Mouse (Mus musculus): ENCODE data around the gene Dgat2. TPM values are rescaled to one million over a fixed set of nuclear protein-coding genes. Genes with fewer than 3 reads are reported as not detected.

The Dgat2 gene
- polyA plus RNA-seq, 1 experiment = 76.7 TPM

- TF ChIP-seq POLR2A (IDR thresholded peaks at IDR 0.05; ENCODE audit: extremely low read depth, insufficient read depth, low read length) = no peak
- TF ChIP-seq CTCF (IDR thresholded peaks at IDR 0.05; ENCODE audit: extremely low read depth, insufficient read depth, low read length) = no peak
- Histone ChIP-seq H3K4me3 (ENCODE audit: insufficient read depth, low read length) (no peak overlapping the region), H3K27ac (ENCODE audit: insufficient read depth, low read length) (no peak overlapping the region), H3K4me1 (ENCODE audit: control insufficient read depth, insufficient read depth, low read length) (no peaks in the 10 kb centered on the region)
These were observed 17.1 kb upstream of the Dgat2 start for GRCm38 (mm10) chr7:99199451-99200175.

DNA sequence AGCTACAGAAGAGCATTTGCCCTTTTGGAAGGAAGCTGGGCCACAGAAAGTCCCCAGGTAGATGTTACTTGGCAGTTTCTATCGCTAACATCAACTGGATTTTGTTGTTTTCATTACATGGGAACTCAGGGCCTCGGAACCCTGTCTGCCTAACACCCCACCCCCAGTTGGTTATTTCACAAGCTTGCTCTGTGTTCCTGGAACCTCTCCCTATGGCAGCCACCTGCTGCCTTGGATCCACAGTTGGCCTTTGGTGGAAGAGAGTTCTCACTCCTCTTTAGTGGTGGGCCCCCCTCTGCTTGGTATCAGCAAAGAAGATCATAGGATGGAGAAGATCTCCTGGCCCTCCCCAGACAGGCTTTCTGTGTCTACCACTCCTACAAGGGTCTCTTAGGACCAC lies 16.3 kb upstream of the Dgat2 start:
- TF ChIP-seq CTCF (IDR thresholded peaks at IDR 0.05; ENCODE audit: extremely low read depth, insufficient read depth, low read length) (no peak), POLR2A (IDR thresholded peaks at IDR 0.05; ENCODE audit: extremely low read depth, insufficient read depth, low read length) (no peak)
- Histone ChIP-seq H3K4me3 (ENCODE audit: insufficient read depth, low read length) (no peak overlapping the region), H3K27ac (ENCODE audit: insufficient read depth, low read length) (no peak overlapping the region), H3K4me1 (ENCODE audit: control insufficient read depth, insufficient read depth, low read length) (no peaks in the 10 kb centered on the region)

GRCm38 (mm10) chr7:99194511-99194910 lies 12.0 kb upstream of the Dgat2 start:
- Histone ChIP-seq H3K27ac (ENCODE audit: insufficient read depth, low read length) (no peak overlapping the region), H3K4me1 (ENCODE audit: control insufficient read depth, insufficient read depth, low read length) (no peaks in the 10 kb centered on the region), H3K4me3 (ENCODE audit: insufficient read depth, low read length) (no peak overlapping the region)
- TF ChIP-seq CTCF (IDR thresholded peaks at IDR 0.05; ENCODE audit: extremely low read depth, insufficient read depth, low read length) = no peak
- no peak for TF ChIP-seq POLR2A (IDR thresholded peaks at IDR 0.05; ENCODE audit: extremely low read depth, insufficient read depth, low read length)

- no peak overlapping the region for H3K4me3 ChIP-seq (ENCODE audit: insufficient read depth, low read length)
- TF ChIP-seq POLR2A (IDR thresholded peaks at IDR 0.05; ENCODE audit: extremely low read depth, insufficient read depth, low read length) (no peak), CTCF (IDR thresholded peaks at IDR 0.05; ENCODE audit: extremely low read depth, insufficient read depth, low read length) (no peak)
- no peaks in the 10 kb centered on the region for H3K4me1 ChIP-seq (ENCODE audit: control insufficient read depth, insufficient read depth, low read length)
- no peak overlapping the region for H3K27ac ChIP-seq (ENCODE audit: insufficient read depth, low read length)
These were observed 11.4 kb upstream of the Dgat2 start for GRCm38 (mm10) chr7:99193926-99194325.

DNA sequence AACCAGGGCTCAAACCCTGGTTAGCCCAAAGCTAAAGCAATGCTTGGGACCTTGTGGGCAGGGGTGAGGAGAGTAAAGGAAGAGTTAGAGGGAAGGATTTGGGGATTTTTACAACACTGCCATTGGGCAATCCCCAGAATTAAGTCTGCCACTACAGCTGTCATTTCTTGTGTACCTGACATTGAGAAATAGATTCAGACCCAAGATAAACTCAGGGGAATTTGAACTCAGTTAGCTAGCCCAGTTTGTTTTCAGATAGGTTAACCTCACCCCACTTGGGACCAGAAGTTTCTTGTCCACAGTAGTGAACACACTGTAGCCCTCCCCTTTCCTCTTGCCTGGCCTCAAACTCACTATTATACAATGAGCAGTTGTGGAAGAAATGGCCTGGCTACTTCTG lies 8.9 kb upstream of the Dgat2 start:
- no peak overlapping the region for H3K27ac ChIP-seq (ENCODE audit: insufficient read depth, low read length)
- no peak for TF ChIP-seq CTCF (IDR thresholded peaks at IDR 0.05; ENCODE audit: extremely low read depth, insufficient read depth, low read length)
- TF ChIP-seq POLR2A (IDR thresholded peaks at IDR 0.05; ENCODE audit: extremely low read depth, insufficient read depth, low read length) = no peak
- no peaks in the 10 kb centered on the region for H3K4me1 ChIP-seq (ENCODE audit: control insufficient read depth, insufficient read depth, low read length)
- no peak overlapping the region for H3K4me3 ChIP-seq (ENCODE audit: insufficient read depth, low read length)

GRCm38 (mm10) chr7:99189885-99190284 lies 7.4 kb upstream of the Dgat2 start:
- Histone ChIP-seq H3K4me1 (ENCODE audit: control insufficient read depth, insufficient read depth, low read length) (no peaks in the 10 kb centered on the region), H3K27ac (ENCODE audit: insufficient read depth, low read length) (no peak overlapping the region), H3K4me3 (ENCODE audit: insufficient read depth, low read length) (no peak overlapping the region)
- TF ChIP-seq CTCF (IDR thresholded peaks at IDR 0.05; ENCODE audit: extremely low read depth, insufficient read depth, low read length) = no peak
- no peak for TF ChIP-seq POLR2A (IDR thresholded peaks at IDR 0.05; ENCODE audit: extremely low read depth, insufficient read depth, low read length)

DNA sequence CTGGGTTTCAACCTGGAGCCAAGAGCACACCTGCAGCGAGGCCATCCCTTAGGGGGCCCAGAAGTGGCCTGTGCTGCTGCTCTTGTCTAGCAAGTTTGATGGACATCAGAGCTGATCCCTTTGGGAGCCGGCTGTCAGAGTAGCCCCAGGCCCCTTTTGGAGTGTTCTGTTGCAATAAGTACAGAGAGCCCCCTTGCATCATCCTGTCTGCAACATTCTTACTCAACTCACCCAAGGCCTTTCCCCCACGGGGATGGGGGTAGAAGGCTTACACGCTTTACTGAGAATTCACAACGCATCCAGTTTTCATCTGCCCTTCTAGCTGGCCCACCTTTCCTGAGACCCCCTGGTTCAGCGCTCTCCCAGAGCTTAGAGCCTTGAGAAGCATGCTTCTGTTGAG lies 6.1 kb upstream of the Dgat2 start:
- Histone ChIP-seq H3K27ac (ENCODE audit: insufficient read depth, low read length) (no peak overlapping the region), H3K4me1 (ENCODE audit: control insufficient read depth, insufficient read depth, low read length) (no peaks in the 10 kb centered on the region), H3K4me3 (ENCODE audit: insufficient read depth, low read length) (no peak overlapping the region)
- TF ChIP-seq POLR2A (IDR thresholded peaks at IDR 0.05; ENCODE audit: extremely low read depth, insufficient read depth, low read length) (no peak), CTCF (IDR thresholded peaks at IDR 0.05; ENCODE audit: extremely low read depth, insufficient read depth, low read length) (no peak)

DNA sequence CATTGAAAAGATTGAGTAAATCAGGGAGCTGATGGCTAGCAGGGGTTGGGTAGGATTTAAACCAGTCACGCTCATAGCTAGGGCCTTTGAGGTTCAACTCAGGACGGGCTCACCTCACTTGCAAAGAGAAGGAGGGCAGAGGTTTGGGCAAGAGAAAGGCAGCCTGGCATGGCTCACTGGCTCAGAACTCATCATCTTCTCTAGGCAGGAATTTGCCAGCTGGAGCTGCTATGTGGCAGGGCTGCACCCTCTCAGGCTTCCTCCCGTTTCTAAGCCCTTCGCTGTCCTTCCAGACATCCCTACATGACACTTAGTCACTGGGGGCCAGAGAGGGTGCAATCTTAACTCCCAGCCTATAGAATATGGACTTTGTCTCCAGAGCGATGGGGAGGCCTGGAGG lies 4.9 kb upstream of the Dgat2 start:
- TF ChIP-seq CTCF (IDR thresholded peaks at IDR 0.05; ENCODE audit: extremely low read depth, insufficient read depth, low read length) (no peak), POLR2A (IDR thresholded peaks at IDR 0.05; ENCODE audit: extremely low read depth, insufficient read depth, low read length) (no peak)
- H3K4me3 ChIP-seq (ENCODE audit: insufficient read depth, low read length) = no peak overlapping the region
- H3K4me1 ChIP-seq (ENCODE audit: control insufficient read depth, insufficient read depth, low read length) = 0 out of 2 replicates have a peak, but pooled peaks cover 2% of the 10 kb centered on the region
- H3K27ac ChIP-seq (ENCODE audit: insufficient read depth, low read length) = no peak overlapping the region

DNA sequence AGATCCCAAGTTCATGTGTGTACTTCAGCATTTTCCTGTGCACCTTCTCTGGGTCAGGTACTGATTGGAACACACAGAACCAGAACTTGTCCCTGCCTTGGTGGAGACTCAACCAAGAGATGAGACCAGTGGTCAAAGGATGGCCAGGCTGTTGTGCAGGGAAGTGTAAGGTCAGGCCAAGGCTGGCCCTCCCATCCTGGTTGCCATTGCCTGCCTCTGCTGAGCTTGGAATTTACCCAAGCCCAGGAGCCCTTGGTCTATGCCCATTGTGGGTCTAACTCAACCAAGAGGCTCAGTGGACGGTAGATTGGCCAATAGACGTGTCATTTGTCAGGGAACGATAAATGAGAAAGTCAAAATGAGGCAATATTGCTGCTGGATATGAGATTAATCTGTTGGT lies 2.9 kb upstream of the Dgat2 start:
- H3K4me1 ChIP-seq (ENCODE audit: control insufficient read depth, insufficient read depth, low read length) = 0 out of 2 replicates have a peak, but pooled peaks cover 2% of the 10 kb centered on the region
- H3K4me3 ChIP-seq (ENCODE audit: insufficient read depth, low read length) = no peak overlapping the region
- no peak overlapping the region for H3K27ac ChIP-seq (ENCODE audit: insufficient read depth, low read length)
- TF ChIP-seq POLR2A (IDR thresholded peaks at IDR 0.05; ENCODE audit: extremely low read depth, insufficient read depth, low read length) (no peak), CTCF (IDR thresholded peaks at IDR 0.05; ENCODE audit: extremely low read depth, insufficient read depth, low read length) (no peak)

DNA sequence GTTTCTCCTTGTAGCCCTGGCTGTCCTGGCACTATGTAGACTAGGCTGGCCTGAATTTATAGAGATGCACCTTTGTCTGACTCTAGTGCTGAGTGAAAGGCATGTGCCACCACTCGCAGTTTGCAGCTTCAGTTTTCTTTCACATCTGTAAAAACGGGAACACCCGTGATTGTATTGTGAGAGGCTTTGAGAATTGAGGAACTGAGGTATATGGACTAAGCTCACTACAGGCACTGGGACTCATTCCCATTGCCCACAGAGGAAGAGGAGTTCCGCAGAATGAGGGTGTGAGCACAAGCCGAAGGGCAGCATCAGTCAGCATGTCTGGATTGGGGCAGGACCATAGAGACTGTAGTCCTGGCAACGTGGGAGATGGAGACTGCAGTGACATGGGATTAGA lies 1.2 kb upstream of the Dgat2 start:
- H3K4me3 ChIP-seq (ENCODE audit: insufficient read depth, low read length) = no peak overlapping the region
- no peak overlapping the region for H3K27ac ChIP-seq (ENCODE audit: insufficient read depth, low read length)
- TF ChIP-seq POLR2A (IDR thresholded peaks at IDR 0.05; ENCODE audit: extremely low read depth, insufficient read depth, low read length) (no peak), CTCF (IDR thresholded peaks at IDR 0.05; ENCODE audit: extremely low read depth, insufficient read depth, low read length) (no peak)
- peaks cover 2% of the 10 kb centered on the region; the same call in 1 of the 2 replicates for H3K4me1 ChIP-seq (ENCODE audit: control insufficient read depth, insufficient read depth, low read length)
